Mouse (Mus musculus) erythroid progenitor cell, adult 5-6 weeks (primary cell): Measurements from ENCODE around the gene Atp6ap1l. TPM values are rescaled to one million over a fixed set of nuclear protein-coding genes. Genes with fewer than 3 reads are reported as not detected.
A peak's percentile ranks its signal among the peaks of the same experiment; 100 is the strongest.
"Not testable (repeated sequence)": the region's sequence is repeated elsewhere in the genome, so short reads cannot be mapped to it uniquely, and the experiment has no call there.

Experiments
- ATAC-seq: replicated peaks from 2 replicates; pipeline ENCODE4 v1.8.0; 2016; ENCODE audit warnings: moderate number of reproducible peaks, mild to moderate bottlenecking, moderate TSS enrichment, inconsistent platforms; ENCODE audit not compliant: poor library complexity, low FRiP score, severe bottlenecking
- total RNA-seq, 2 experiments: library from RNA; stranded (forward) in 1 of 2; stranded (reverse) in 1 of 2; fragments of 150-400 nt in 1 of 2; fragments of 186-747, 209-891 nt in 1 of 2; gene quantifications; 2 replicates each; pipeline versions ENCODE4 v1.2.3 to v1.2.4; 2015 to 2017; ENCODE audit warnings: low replicate concordance in 2 of 2

Gene Atp6ap1l
- not detected in 2 replicates for total RNA-seq (2015; ENCODE audit: low replicate concordance)
- total RNA-seq (2017; ENCODE audit: low replicate concordance): not detected in 2 replicates

DNA sequence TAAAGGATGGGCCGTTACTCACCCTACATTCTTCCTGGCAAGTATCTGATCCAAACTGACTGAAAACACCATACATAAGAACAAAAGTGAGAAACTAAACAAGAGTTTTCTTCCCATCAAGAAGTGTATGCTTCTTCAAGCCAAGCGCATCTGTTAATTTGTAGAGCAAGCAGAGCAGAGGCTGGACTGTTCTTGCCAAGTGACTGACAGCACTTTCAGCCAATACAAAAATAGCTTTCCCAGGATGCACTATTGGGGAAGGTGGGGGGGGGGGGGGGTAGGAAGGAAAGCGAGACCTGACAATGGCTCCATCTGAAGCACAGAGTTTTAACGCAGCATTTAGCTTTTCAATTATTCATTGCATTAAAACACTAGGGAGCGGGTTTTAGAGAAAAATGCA is at the start of gene Atp6ap1l:
Gene Atp6ap1l (minus strand): TSS at position 180 of the 400 bp plus-strand sequence.
- ATAC-seq: no peak

DNA sequence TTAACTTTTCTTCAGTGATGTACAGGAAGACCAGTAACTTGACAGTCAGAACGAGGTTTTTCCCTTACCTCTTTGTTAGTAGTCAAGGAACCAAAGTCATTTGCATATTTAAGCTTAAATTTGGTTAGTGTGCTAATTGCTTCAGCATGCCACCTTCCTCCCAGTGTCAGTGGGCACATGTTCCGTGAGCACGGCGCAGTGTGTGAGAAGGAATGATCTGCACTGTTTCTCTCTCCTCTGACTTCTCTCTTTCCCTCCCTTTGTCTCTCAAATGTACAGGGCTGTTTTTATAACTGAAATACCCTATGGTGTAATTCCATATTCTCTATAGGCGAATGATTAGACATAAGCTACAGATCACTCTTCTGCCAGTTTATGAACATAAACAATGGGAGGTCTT is 34.4 kb upstream of the Atp6ap1l start:
- no peak; the same call in 1 of the 2 replicates for ATAC-seq

- peak; percentile 84 for ATAC-seq
These were observed 34.0 kb upstream of the Atp6ap1l start for GRCm38 (mm10) chr13:90939192-90939591.

DNA sequence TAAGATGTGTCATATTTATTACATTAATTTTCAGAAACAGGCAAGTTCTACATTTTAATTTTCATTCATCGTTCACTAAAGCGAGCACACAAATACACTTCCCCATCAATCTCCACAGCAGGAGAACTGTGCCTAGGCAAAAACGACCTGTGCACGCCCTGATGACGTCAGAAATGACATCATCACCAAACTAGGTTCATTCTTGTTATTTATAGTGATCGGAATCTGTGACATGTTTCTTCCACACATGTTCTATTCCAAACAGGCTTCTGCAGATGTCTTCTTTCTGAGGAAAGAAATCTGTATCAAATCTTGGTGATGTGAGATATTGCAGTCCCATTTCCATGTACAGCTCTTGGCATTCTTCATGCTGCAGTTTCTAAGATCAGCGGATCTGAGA is 30.7 kb upstream of the Atp6ap1l start:
- no peak for ATAC-seq

DNA sequence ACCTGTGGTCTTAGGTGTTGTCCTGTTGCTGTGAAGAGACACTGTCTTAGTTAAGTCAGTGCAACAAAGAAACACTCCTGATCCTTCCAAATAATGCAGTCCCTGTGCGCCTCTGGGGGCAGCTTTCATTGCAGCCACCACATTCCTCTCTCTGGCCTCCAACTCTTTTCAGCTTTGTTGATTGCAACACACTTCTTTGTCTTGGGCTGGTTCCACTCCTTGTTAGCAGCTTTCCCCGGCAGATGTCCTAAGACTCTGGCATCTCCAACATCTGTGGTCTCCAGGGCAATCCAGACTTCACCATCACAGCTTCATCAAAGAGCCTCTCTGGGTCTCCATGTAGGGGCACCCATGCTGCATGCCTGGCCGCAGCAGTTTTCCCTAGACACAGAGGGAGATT is 28.1 kb upstream of the Atp6ap1l start:
- ATAC-seq: no peak

DNA sequence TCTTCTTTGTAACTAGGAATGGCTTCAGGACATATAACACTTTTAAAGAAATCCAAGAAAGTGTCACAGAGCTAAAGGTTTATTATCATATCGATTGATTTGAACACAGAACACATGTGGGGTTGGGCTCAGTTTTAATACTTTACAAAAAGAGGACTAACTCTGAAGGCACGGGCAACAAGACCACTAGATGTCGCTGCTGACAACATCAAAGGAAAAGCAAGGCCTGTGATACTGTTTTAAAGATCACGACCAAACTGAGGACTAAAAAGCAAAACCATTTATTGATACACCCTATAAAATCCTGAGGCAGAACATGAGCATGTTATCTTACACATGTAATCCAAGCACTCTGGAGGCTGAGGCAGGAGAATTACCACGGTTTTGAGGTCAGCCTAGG is 24.7 kb upstream of the Atp6ap1l start:
- ATAC-seq: peak; percentile 73; the same call in 1 of the 2 replicates

GRCm38 (mm10) chr13:90928266-90928665 is 23.1 kb upstream of the Atp6ap1l start:
- ATAC-seq: not testable (repeated sequence)

DNA sequence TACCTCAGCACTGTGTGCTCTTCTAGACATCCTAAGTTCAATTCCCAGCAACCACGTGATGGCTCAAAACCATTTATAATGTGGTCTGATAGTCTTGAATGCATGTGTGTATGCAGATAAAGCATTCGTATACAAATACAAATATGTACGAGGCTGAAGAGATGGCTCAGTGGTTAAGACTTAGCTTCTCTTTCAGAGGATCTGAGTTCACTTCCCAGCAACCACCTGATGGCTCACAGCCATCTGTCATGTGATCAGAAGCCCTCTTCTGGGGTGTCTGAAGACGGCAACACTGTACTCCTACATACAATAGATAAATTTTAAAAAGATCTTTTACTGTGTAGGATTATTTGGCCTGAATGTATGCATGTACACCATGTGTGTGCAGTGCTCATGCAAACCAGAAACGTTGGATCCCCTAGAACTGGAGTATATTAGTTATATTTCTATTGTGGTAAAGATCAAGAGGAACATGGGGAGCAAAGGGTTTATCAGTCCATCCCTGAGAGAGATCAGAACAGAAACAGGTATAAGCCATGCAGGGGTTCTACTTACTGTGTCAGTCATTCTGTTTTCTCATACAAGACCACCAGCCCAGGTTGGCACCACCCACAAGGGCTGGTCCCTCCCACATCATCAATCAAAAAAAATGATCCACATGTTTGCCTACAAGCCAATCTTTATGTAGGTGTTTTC is 21.9 kb upstream of the Atp6ap1l start:
- no peak for ATAC-seq

GRCm38 (mm10) chr13:90926125-90926765 is 21.1 kb upstream of the Atp6ap1l start:
- no peak for ATAC-seq

GRCm38 (mm10) chr13:90925191-90925590 is 20.0 kb upstream of the Atp6ap1l start:
- ATAC-seq: no peak

DNA sequence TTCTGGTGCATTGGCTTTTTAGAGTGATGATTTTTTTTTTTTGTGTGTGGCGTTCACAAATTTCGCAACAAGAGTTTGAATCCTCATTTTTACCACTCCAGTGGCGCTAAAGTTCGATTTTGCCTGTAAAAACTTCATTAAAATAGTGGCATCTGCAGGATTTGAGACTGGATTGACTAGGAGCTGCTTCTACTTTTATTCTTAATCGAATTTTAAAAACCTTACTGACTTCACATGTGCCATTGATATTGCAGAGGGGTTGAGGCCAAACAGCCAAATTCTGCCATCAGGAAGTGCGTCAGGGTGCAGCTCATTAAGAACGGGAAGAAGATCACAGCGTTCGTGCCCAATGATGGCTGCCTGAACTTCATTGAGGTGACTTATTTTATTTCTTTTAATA is 18.9 kb upstream of the Atp6ap1l start:
- ATAC-seq: no peak

DNA sequence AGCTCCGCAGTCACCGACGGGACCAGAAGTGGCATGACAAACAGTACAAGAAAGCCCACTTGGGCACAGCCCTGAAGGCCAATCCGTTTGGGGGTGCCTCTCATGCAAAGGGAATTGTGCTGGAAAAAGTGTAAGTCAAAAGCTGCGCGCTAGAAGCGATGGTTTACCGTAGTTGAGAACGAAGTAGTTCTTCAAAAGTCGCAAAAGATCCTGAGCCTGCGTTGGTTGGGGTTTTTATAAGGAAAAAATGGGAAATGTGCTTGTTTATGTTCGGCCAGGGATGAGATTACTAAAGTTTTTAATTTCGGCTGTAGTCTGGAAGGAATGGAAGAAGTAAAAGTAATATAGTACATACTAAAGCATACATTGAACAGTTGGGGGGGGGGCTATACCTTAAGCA is 18.5 kb upstream of the Atp6ap1l start:
- ATAC-seq: not testable (repeated sequence)

DNA sequence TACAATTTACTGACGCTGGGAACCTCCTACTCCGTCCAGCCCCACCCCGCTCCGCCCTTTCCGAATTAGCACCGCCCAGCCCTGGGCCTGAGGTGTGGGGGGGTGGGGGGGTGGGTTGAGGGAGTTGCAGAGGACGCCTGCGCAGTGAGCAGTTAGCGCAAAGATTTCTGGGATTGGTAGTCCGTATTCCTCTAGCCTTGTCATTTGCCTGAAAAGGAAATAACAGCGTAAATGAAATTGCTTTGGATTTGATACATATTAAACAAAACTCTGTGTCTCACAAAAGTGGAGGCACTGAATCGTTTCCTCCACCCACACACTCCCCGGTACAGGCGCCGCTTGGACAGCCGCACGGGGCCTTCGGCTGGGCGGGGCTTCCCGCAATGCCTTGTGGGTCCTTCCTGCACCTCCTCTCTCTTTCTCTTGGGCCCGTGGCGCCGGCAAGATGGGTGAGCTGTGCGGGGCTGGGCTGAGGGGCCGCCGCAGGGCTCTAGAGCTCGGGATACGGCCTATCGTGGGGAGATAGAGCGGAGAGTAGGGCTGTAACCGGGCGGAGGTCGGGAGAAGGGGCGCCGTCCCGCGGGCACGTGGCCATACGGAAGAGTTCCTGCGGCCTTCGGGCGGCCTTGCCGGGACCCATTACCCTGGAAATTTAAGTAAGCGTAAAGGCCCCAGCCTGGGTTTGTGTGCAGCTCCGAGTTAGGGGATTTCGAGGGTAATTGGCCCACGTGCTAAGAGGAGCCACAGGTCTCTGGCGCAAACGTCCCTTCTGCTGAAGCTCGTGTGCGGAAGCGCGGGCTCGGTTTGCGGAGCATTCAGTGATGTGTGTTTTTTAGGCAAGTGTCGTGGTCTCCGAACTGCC is 17.8 kb upstream of the Atp6ap1l start, which contains the start of gene Rps23:
Gene Rps23 (plus strand): TSS at position 208 of the 862 bp plus-strand sequence.
- peak; percentile 98 for ATAC-seq

DNA sequence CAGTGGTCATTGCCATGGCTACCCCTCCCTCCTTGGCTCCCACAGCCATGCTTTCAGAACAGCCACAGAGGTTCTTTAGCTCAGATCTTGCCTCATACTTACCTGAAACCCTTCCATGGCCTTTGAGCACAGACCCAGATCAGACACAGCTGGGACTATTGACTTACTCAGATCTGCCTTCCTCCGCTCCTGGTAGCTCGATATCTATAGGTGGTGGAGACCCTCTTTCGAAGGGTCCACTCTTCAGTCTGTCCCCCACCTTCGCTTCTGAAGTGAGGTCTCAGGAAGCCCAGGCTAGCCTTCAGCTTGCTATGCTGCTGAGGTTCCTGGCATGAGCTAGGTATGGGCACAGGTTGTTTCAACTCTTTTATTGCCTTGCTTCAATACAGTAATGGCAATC is 9.6 kb upstream of the Atp6ap1l start:
- ATAC-seq: no peak

DNA sequence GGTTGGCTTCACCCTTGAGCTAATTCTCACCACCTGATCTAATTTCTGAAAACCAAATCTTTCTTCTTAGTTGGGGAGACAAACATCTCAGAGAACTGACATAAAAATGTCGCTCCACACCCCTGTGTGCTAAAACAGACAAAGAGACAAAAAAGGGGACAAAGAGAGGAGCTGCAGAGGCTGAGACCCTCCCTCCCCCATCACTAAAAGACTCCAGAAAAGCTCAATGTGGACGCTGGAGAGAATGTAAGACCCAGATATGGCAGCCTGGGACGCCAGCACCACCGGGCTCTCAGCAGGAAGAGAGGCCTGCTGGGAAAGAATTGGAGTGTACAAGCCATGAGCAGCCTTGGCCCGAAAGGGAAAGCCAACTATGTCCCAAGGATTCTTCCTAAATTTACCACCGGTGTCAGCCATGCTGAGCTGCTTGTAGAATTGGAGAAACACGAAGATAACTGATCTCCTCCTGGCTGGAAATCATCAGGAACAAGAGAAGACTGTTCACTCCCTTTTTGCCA is 8.6 kb upstream of the Atp6ap1l start:
- peak; percentile 10; the same call in 1 of the 2 replicates for ATAC-seq

DNA sequence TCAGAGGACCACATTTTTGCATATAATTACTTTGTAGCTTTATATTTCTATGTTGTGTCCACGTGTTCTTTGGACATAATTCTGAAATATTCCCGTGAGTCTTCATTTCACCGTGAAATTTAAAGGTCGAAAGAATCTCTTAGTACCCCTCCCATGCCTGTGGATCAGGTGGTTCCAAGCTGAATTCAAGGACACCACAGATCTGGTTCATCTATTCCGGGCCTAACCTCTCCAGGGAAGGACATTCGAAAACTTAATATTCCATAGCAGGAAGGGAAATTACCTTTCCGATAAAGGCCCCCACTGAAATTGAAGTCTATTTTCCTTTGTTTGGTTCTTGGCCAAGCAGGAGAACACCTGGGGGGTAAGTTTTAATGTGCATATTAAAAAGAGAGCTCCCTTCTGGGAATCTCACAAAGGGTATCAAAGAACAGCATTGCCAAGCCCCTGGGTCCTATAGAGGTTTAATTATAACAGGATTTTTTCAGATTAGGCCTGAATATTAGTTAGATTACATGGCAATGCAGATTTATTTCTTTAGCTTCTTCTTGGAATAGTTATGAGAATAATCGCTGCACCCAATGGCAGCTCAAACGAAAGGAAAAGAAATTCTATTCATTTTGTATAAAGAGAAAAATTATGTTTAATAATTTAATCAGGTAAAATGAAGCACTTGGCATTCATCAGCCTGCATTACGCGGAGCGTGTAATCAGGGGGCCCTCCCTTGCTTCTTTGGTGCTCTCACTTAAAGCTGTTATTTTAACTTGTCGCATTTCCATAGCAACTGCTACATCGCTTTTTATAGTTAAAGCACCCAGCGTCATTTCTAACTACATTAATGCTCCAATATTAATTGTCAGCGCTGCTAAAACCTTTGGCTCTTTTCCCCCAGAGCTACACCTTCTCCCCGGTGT is 7.9 kb upstream of the Atp6ap1l start:
- ATAC-seq: no peak

GRCm38 (mm10) chr13:90907376-90907775 is 2.2 kb upstream of the Atp6ap1l start:
- ATAC-seq: no peak

DNA sequence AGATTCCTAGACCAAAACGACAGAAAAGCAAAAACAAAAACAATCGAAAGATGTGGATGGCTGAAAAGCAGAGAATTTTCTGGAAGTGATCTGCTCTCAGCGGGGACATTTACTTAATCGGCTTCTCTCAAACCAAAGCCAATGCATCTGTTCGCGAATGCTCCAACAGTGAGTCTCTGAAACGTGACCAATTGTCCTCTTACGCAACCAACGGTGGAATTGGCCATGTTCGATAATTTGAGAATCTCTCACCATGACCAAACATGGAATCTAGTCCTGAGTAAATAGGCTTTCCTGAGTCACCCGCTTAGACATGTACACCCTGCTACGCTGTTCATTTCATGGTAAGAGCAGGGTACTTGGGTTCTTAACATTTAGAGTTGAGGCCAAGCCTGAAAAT is 8.3 kb downstream of the Atp6ap1l start:
- no peak for ATAC-seq

GRCm38 (mm10) chr13:90896098-90896497 is 9.1 kb downstream of the Atp6ap1l start:
- no peak for ATAC-seq
